In the genomic region with DNA sequence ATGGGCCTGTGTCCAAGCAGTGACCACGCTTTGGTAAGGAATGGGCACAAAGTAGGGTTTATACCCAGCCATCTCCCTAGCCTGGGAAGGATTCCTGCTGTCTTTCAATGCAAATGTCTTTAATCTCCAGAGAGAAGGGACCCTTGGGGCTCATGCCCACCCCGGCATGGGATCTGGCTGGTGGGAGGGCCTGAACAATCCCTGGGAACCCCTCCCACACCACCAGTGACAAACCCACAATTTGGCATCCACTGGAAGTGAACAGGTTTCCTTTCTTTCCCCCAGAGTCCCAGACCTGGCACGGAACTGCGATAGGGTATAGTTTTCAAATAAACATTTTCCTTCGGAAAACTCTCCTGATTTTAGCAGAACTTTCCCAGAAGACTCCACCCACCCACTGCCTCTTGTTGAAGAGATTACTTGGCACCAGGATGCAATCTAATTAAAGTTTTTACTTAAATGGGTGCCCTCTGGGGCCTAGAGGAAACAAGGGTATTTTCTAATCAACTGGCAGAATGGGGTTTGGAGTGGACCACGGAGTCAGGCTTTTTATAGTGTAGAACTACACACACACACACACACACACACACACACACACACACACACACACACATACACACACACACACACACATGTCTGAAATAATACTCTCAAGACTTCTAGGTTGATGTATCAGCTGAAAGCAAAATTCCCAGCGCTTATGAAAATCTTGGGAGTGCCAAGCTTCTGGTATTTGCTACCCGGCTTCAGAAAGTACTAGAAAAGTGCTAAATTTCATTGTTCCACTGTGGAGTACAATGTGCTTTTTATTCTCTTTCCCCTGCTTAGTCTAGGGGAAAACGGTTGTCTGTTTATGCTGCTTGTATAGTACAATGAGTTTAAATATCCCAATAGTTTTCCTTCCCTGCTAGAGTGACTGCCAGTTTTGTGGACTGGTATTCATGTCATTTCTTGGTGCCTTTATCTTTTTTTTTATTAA, we compare ENCODE assay signal across 17 mouse cellular contexts.
DNase-seq lines count a peak whose midpoint lies in the region; ATAC-seq and TF ChIP-seq lines count a peak whose summit lies in the region.
"Had no signal": no experiment of that assay in that cellular context is flagged by ENCODE, and none has a peak within 500 bp of the region (broad histone marks: within the 10 kb centered on the region; RNA-seq: fewer than 3 reads in every experiment).

No protein-coding gene starts in this region.

- H3K9ac ChIP-seq in heart, embryonic 15.5 days: no peak overlapping the region
- H3K9ac ChIP-seq in midbrain, embryonic 14.5 days (replicated peaks; ENCODE audit: low read length): no peak overlapping the region
- H3K9ac ChIP-seq in embryonic facial prominence, embryonic 15.5 days: no peak overlapping the region
- no peak overlapping the region for H3K9ac ChIP-seq in limb, embryonic 14.5 days (ENCODE audit: low read depth, low read length, severe bottlenecking)
- H3K9ac ChIP-seq: heart, embryonic 13.5 days had no signal

- no peaks in the 10 kb centered on the region for H3K27me3 ChIP-seq in heart, embryonic 15.5 days
- no peaks in the 10 kb centered on the region for H3K27me3 ChIP-seq in midbrain, embryonic 14.5 days (ENCODE audit: control insufficient read depth, insufficient read depth, low read length)
- no peaks in the 10 kb centered on the region for H3K27me3 ChIP-seq in midbrain, embryonic 10.5 days (ENCODE audit: low read depth, poor library complexity, severe bottlenecking)
- H3K27me3 ChIP-seq in embryonic facial prominence, embryonic 15.5 days: no peaks in the 10 kb centered on the region
- no peaks in the 10 kb centered on the region for H3K27me3 ChIP-seq in limb, embryonic 14.5 days (ENCODE audit: control insufficient read depth, insufficient read depth, low read length)
- H3K27me3 ChIP-seq: heart, embryonic 13.5 days; megakaryocyte, embryonic 14.5 days had no signal

- no peak for DNase-seq in heart, postnatal 4 days
- peak; percentile 27 for DNase-seq in midbrain, embryonic 14.5 days
- DNase-seq in midbrain, embryonic 10.5 days (ENCODE audit: low spot score): no peak
- peak; percentile 20 for DNase-seq in limb, embryonic 14.5 days (ENCODE audit: low spot score)
- DNase-seq: adrenal gland, postnatal 14 days; cerebellum, adult 2 months; kidney, adult 9 months; kidney, postnatal 36 days; layer of hippocampus, adult 9-11 months; lung, adult 18-20 months; thymus, postnatal 4 days had no signal

- H3K4me3 ChIP-seq in heart, embryonic 15.5 days: no peak overlapping the region
- H3K4me3 ChIP-seq in midbrain, embryonic 14.5 days (replicated peaks; ENCODE audit: low read depth, low read length): no peak overlapping the region
- H3K4me3 ChIP-seq in midbrain, embryonic 10.5 days: no peak overlapping the region
- H3K4me3 ChIP-seq in embryonic facial prominence, embryonic 15.5 days (replicated peaks): no peak overlapping the region
- no peak overlapping the region for H3K4me3 ChIP-seq in limb, embryonic 14.5 days (replicated peaks; ENCODE audit: low read length)
- H3K4me3 ChIP-seq: heart, embryonic 13.5 days; hindbrain, embryonic 10.5 days; megakaryocyte, embryonic 14.5 days had no signal

- TF ChIP-seq POLR2A in limb, embryonic 14.5 days (IDR thresholded peaks at IDR 0.05; ENCODE audit: borderline replicate concordance, extremely low read depth, insufficient read depth, insufficient read length): no peak

- no peaks in the 10 kb centered on the region for H3K36me3 ChIP-seq in heart, embryonic 15.5 days
- H3K36me3 ChIP-seq in midbrain, embryonic 14.5 days (ENCODE audit: control insufficient read depth, insufficient read depth, low read length): no peaks in the 10 kb centered on the region
- no peaks in the 10 kb centered on the region for H3K36me3 ChIP-seq in midbrain, embryonic 10.5 days
- H3K36me3 ChIP-seq in embryonic facial prominence, embryonic 15.5 days: no peaks in the 10 kb centered on the region
- no peaks in the 10 kb centered on the region for H3K36me3 ChIP-seq in limb, embryonic 14.5 days (ENCODE audit: control insufficient read depth, insufficient read depth, low read length)
- H3K36me3 ChIP-seq: heart, embryonic 13.5 days; hindbrain, embryonic 10.5 days had no signal

- H3K4me2 ChIP-seq in heart, embryonic 15.5 days: no peak overlapping the region
- H3K4me2 ChIP-seq in midbrain, embryonic 14.5 days (ENCODE audit: low read length): no peak overlapping the region
- H3K4me2 ChIP-seq in embryonic facial prominence, embryonic 15.5 days (replicated peaks): no peak overlapping the region
- no peak overlapping the region; the same call in 1 of the 2 replicates for H3K4me2 ChIP-seq in limb, embryonic 14.5 days (replicated peaks; ENCODE audit: low read depth, low read length, severe bottlenecking)
- H3K4me2 ChIP-seq: heart, embryonic 13.5 days had no signal

- H3K27ac ChIP-seq in heart, embryonic 15.5 days: 0 out of 2 replicates have a peak overlapping the region, but pooled peaks have one; percentile 30
- H3K27ac ChIP-seq in midbrain, embryonic 14.5 days (replicated peaks; ENCODE audit: low read depth, low read length): no peak overlapping the region
- H3K27ac ChIP-seq in midbrain, embryonic 10.5 days (replicated peaks): no peak overlapping the region
- peak overlapping the region; percentile 22; the same call in 1 of the 2 replicates for H3K27ac ChIP-seq in embryonic facial prominence, embryonic 15.5 days (replicated peaks)
- no peak overlapping the region for H3K27ac ChIP-seq in limb, embryonic 14.5 days (replicated peaks; ENCODE audit: low read depth, low read length)
- H3K27ac ChIP-seq: heart, embryonic 13.5 days; hindbrain, embryonic 10.5 days had no signal

- ATAC-seq in heart, embryonic 15.5 days (replicated peaks; ENCODE audit: insufficient number of reproducible peaks, insufficient read depth, low FRiP score, low read depth): no peak
- ATAC-seq in midbrain, embryonic 14.5 days (ENCODE audit: low FRiP score, low TSS enrichment): no peak
- ATAC-seq in embryonic facial prominence, embryonic 15.5 days (ENCODE audit: insufficient number of reproducible peaks, low FRiP score, low TSS enrichment, low read depth): no peak
- ATAC-seq in limb, embryonic 14.5 days (ENCODE audit: low FRiP score, low read depth): no peak
- ATAC-seq in activated CD4-positive, CD25-positive, alpha-beta regulatory T cell, adult 4 months: no peak

- H3K9me3 ChIP-seq in heart, embryonic 15.5 days (replicated peaks): no peaks in the 10 kb centered on the region
- H3K9me3 ChIP-seq in midbrain, embryonic 14.5 days (ENCODE audit: control insufficient read depth, low read length): no peaks in the 10 kb centered on the region
- no peaks in the 10 kb centered on the region for H3K9me3 ChIP-seq in midbrain, embryonic 10.5 days (replicated peaks)
- H3K9me3 ChIP-seq in embryonic facial prominence, embryonic 15.5 days (replicated peaks): no peaks in the 10 kb centered on the region
- no peaks in the 10 kb centered on the region for H3K9me3 ChIP-seq in limb, embryonic 14.5 days (ENCODE audit: control insufficient read depth, low read length)
- H3K9me3 ChIP-seq: heart, embryonic 13.5 days; hindbrain, embryonic 10.5 days had no signal

- 63% methylated on average over 9 of the region's 9 CpGs for WGBS in heart, embryonic 15.5 days
- 70% methylated on average over 9 of the region's 9 CpGs for WGBS in midbrain, embryonic 14.5 days
- 72% methylated on average over 9 of the region's 9 CpGs for WGBS in midbrain, embryonic 10.5 days
- 50% methylated on average over 9 of the region's 9 CpGs for WGBS in embryonic facial prominence, embryonic 15.5 days
- 52% methylated on average over 9 of the region's 9 CpGs for WGBS in limb, embryonic 14.5 days

- peaks cover 23% of the 10 kb centered on the region for H3K4me1 ChIP-seq in heart, embryonic 15.5 days (replicated peaks)
- H3K4me1 ChIP-seq in midbrain, embryonic 14.5 days (ENCODE audit: control insufficient read depth, insufficient read depth, low read length): no peaks in the 10 kb centered on the region
- peaks cover 9% of the 10 kb centered on the region; the same call in 1 of the 2 replicates for H3K4me1 ChIP-seq in midbrain, embryonic 10.5 days
- H3K4me1 ChIP-seq in embryonic facial prominence, embryonic 15.5 days: peaks cover 9% of the 10 kb centered on the region
- peaks cover 18% of the 10 kb centered on the region for H3K4me1 ChIP-seq in limb, embryonic 14.5 days (ENCODE audit: control insufficient read depth, insufficient read depth, low read length)

Comparison
In these comparisons a context has a peak if more than half of its experiments do, and no peak if none do; other contexts are left out.
1. DNase-seq: peak in midbrain, embryonic 14.5 days (single experiment) and limb, embryonic 14.5 days (single experiment); none in heart, postnatal 4 days (single experiment) and midbrain, embryonic 10.5 days (single experiment).
2. H3K27ac ChIP-seq: peak in heart, embryonic 15.5 days (single experiment) and embryonic facial prominence, embryonic 15.5 days (single experiment); none in midbrain, embryonic 14.5 days (single experiment), midbrain, embryonic 10.5 days (single experiment) and limb, embryonic 14.5 days (single experiment).